Mouse (Mus musculus): ENCODE measurements around the gene Hoxc8.
A peak's percentile ranks its signal among the peaks of the same experiment; 100 is the strongest.

Hoxc8 gene

DNA sequence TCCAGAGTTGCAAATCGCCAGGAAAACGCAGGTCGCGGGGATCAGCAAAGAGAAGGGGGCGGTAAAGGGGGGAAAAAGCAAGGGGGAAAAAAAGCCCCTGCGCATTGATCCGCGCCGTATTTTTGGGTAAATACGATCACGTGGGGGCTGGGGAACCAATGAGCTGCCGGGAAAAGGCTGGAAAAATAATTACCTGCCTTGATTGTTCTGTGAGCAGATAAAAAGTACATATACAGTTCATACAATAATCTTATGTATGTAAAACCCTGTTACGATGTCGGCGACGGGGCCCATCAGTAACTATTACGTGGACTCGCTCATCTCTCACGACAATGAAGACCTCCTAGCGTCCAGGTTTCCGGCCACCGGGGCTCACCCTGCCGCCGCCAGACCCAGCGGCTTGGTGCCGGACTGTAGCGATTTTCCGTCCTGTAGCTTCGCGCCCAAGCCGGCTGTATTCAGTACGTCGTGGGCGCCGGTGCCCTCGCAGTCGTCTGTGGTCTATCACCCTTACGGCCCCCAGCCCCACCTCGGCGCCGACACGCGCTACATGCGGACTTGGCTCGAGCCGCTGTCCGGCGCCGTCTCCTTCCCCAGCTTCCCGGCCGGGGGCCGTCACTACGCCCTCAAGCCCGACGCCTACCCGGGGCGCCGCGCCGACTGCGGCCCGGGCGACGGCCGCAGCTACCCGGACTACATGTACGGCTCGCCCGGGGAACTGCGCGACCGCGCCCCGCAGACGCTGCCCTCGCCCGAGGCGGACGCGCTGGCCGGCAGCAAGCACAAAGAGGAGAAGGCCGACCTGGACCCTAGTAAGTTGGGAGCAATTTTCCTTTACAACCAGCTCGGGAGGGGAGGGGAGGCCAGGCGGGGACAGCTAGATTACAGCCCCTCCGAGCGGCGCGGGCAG, 8.8 kb upstream of the Hoxc8 start:
- no peak for DNase-seq (ENCODE audit: extremely low read depth, low read depth, low spot score)

DNA sequence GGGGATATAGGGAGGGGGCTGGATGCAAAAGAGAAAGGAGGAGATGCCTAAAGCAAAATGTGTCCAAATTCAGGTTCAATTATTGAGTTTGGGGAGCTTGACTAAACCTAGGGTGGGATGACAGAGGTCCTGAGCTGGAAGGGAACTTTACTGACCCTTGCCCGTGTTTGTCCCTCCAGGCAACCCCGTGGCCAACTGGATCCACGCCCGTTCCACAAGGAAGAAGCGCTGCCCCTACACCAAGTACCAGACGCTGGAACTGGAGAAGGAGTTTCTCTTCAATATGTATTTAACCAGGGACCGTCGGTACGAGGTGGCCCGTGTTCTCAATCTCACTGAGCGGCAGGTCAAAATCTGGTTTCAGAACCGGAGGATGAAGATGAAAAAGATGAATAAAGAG, 6.7 kb upstream of the Hoxc8 start:
- no peak for DNase-seq (ENCODE audit: extremely low read depth, low read depth, low spot score)

DNA sequence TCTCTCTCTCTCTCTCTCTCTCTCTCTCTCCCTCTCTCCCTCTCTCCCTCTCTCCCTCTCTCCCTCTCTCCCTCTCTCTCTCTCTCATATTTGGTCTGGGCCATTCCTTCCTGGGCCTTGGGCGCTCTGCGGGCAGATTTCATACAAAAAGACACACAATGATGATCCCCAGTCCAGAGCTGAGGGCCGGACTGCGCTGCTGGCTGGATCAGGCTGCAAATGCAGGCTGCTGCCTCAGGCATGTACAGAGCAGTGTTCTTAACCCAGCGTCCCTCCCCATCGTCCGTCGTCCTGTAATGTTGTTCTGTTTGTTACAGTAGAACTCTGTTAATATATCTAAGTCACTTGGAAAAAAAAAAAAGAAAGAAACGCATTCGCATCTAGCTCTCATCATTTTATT, 5.9 kb upstream of the Hoxc8 start:
- DNase-seq (ENCODE audit: extremely low read depth, low read depth, low spot score) = no peak

DNA sequence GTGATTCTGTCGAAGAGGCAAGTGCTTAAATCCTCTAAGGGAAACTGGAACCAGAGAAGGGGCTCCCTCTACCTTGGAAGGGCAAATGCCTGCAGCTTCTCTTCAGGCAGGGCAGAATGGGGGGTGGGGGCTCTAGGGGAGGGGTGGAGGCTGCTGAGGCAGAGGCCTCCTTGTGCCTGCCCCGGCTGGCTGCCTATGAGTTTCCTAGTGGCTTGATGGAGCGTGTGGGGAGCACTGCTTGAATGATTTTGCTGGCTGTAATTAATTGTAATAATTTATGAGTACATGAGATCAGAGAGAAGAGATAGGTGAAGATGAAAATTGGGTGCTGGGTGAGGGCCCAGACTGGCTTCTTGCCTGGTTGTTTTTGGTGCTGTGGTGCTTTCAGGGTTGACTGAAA, 5.5 kb upstream of the Hoxc8 start:
- DNase-seq (ENCODE audit: extremely low read depth, low read depth, low spot score) = no peak

DNA sequence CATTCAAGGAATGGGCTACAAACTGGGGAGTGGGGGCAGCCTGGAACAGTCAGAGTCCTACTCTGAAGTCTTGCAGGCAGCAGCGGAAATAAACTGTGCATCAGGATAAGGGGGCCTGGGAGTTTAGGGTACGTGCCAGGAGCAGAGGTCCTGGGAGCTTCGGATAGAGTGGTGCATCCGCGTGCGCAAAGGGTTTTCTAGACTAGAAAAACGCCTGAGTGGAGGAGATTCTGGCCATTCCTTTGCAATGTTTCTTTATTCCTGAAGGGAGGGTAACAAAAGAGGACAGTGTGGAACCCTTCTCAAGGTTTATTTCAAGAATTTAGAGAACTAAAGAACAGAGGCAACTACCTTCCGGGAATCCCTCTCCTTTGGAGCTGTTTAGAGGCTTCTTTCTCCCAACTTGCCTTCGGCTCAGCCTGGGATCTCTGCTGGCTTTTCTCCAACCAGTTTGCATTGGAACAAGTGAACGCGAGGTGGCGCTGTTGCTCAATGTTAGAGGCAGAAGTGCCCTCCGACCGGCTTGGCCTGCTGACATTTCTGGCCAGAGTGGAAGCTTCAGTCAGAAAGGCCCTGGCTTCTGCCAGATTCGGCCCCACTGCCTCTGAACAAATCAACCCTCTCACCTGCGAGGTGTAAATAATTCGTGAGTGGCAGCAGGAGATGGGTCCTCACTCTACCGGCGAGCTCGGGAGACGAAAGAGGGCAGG, 3.1 kb upstream of the Hoxc8 start:
- DNase-seq (ENCODE audit: extremely low read depth, low read depth, low spot score) = peak; percentile 2

DNA sequence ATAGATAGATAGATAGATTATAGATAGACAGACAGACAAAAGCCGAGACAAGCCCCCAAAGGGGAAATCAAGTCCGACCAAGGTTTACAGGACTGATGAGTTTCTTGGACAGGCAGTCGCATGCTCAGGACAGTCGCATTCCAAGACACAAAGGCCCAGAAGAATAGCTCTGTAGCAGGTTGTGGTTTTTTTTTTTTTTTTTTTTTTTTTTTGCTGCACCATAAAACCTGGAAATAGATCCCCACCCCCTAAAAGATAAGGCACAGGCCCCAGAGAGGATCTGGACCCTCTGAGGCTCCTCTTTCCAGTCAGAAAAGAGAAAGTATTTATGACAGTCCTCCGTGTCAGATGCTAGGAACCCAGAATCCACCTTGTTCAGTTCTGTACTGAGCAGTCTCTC, 2.3 kb upstream of the Hoxc8 start:
- no peak for DNase-seq (ENCODE audit: extremely low read depth, low read depth, low spot score)

DNA sequence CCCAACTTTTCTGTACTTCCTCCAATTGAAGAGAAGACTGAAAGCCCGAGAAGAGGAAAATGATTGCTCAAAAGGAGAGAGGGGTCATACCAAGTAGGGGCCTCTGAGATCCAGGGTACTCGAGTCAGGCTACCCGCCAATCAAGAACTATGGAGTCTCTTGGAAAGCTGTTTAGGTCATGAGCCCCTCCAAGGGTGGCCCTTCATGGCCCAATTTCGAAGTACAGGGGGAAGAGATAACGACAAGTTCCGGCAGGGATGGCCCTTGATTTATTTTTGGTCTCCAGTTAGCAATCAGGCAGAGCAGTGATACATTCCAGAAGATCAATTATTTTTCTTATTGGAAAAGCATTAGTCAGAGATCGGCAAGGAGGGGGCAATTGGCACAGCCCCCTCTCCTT, 1.4 kb downstream of the Hoxc8 start:
- no peak for DNase-seq (ENCODE audit: extremely low read depth, low read depth, low spot score)

DNA sequence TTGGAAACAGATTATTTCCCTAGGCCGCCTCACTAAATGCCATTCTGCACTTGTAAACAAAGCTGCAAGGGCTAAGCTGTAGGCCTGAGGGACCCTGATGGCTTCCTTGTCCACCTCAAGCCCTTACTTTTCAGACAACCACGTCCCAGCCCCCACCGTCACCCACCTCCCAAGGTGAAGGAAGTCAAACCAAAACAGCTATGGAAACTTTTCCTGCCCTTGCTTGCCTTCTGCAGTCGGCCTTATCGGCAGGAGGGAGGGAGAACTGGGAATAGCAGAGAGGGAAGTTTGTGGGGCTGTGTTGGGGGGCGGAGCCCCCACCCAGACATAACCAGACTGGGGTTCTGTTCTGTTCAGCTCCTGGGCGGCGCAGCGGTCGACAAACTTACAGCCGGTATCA, 1.8 kb downstream of the Hoxc8 start:
- DNase-seq (ENCODE audit: extremely low read depth, low read depth, low spot score) = no peak

DNA sequence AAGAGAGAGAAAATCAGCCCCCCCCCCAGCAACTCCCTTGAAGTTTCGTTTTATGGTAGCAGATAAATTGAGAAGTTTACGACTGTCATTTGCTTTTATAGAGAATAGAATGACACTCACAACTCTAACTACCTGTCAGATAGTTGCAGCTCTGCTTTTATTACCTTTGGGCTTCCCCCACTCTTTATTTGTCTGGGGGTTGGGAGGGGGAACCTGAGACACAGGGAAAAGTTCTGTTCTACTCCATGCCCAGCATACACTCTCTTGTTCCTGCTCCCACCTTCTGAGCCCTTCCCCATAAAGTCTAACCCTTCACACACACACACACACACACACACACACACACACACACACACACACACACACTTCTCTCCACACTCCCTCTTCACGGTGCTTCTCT, 2.5 kb downstream of the Hoxc8 start:
- no peak for DNase-seq (ENCODE audit: extremely low read depth, low read depth, low spot score)

DNA sequence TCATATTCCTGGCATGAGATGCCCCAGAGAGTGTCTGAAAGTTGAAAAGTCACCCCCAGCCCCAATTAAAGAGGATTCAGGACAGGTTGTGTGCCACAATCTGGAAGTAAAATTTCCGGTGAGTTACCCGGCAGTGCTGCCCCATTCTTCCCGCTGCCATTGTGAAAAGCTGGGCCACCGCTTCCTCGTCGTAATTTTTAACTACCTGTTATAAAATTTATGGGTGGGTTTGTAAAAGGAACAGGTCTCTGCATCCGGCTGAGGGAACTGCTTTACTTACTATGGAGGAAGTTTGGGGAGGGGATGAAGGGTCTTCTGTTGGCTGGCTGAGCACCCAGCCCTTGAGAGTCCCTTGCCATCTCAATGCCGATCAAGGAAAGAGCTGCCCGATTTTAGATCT, 6.1 kb downstream of the Hoxc8 start:
- no peak for DNase-seq (ENCODE audit: extremely low read depth, low read depth, low spot score)

DNA sequence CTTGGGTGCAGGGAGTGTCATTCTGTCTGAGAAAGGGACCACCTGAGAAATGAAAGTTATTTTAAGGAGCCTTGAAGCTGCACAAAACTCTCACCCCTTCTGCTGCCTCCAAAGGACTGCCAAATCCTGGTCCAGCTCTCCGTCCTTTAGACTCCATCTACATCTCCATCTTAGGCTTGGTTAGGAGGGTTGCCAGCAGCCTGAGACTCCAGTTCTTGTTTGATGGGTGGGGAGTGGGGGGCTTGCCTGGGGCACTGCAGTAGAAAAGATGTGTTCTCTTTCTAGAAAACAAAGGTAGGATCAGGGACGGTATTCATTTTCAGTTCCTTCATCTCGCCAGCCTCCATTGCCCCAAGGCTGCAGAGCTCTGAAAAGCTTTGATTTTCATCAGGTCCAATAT, 7.0 kb downstream of the Hoxc8 start:
- no peak for DNase-seq (ENCODE audit: extremely low read depth, low read depth, low spot score)

DNA sequence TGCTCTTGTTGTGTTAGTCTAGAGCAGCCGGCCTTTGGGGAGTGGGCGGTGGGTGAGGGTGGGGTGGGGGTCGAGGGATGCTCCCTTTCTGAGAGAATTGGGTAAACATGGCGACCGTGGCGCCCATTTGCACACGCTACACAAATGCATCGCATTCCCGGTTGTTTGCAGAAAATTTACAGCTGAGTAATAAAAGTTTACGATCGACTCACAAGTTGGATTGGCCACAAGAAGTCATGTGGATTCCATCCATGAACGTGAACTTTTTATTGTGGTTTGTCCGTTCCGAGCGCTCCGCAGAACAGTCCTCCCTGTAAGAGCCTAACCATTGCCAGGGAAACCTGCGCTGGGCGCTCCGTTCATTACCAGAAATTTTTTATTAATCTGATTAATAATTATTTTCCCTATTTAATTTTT, 7.5 kb downstream of the Hoxc8 start, which contains the start of gene Hoxc6:
Gene Hoxc6 (plus strand): TSS at position 319 of the 417 bp plus-strand sequence.
- no peak for DNase-seq (ENCODE audit: extremely low read depth, low read depth, low spot score)

DNA sequence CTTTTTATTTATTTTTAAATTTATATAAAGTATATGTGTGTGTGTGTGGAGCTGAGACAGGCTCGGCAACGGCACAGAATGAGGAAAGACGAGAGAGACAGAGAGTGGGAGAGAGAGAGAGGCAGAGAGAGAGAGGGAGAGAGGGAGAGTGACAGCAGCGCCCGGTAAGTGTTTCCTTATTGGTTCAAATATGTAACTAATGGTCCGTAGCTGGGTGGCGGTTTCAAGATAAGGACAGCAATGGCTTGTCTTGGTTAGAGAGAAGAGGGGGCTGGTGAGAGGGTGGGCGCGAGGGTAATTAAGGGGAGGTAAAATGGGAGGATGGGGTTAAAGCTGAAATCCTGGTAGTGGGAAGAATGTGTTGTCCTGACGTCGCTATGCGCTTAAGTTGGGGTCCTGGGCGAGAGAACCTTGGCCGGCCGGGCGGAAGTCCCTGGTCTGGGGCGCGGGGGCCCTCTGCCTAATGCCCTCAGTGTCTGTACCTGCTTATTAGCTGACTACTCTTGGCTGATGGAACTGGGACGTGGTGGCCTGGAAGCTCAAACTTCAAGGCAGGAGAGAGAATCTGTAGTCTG, 8.3 kb downstream of the Hoxc8 start:
- DNase-seq (ENCODE audit: extremely low read depth, low read depth, low spot score) = no peak

DNA sequence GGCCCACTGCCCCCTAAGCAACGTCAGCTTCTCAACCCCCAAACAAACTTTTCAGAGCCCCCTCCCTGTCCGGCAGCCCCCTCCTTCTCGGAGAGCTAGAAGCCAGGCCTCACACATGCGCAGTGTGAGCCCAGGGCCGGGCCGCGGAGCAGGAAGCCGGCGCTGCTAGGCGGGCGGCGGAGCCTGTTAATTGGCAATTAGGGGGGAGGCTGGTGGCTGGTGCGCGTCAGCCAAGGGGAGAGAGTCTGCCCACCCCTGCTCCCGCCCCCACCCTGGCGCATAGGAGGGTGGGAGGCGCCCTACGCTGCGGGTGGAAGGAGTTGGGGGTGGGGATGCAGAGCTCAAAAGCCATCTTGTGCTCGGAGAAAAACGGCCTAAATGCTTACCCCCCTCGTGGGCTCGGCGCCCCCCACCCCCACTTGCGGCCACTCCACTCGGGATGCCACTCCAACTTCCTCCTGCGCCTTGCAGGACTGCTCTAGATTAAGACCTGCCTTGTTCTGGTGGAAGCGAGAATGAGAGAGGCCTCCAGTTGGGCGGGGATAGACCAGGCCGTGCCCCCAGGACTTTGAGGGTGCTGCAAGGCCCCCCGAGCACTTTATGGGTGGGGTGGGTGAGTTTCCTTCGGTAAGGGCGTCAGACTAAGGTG, 8.9 kb downstream of the Hoxc8 start:
- no peak for DNase-seq (ENCODE audit: extremely low read depth, low read depth, low spot score)

DNA sequence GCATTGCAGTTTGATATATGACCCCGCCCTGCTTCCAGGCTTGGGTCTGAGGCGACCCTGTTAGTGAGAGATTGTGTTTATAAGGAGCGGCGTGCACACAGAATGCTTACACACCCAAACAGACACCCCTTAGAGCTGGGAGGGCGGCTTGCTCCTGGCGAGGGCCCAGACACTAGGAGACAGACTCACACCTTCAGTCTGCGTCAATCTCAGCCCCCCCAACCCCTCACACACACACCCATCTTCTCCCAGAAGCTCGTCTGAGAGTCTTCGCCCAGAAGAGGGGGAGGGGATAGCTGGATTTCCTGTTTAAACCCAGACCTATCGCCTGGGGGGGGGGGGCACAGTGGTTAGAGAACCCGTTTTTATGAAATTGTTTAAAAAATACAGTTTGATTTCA, 9.5 kb downstream of the Hoxc8 start:
- DNase-seq (ENCODE audit: extremely low read depth, low read depth, low spot score) = no peak

DNA sequence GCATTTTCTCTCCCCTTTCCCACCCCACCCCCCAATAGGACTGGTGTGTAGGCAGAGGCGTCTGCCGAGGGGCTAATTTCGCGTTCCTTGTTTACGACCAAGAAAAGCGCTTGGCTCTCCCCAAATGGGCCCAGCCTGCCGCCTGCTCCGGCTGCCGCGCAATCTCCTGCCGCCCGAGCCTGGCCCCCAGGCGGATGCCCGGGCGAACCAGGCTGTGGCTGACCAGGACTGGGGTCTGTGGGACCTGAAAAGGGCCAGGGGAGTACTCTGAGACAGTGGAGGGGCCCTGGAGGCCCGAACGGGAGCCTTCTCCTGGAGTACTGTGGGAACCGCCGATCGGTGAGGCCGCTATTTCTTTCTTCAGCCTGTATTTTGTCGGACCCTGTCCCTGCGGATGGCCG, 10.1 kb downstream of the Hoxc8 start:
- no peak for DNase-seq (ENCODE audit: extremely low read depth, low read depth, low spot score)

DNA sequence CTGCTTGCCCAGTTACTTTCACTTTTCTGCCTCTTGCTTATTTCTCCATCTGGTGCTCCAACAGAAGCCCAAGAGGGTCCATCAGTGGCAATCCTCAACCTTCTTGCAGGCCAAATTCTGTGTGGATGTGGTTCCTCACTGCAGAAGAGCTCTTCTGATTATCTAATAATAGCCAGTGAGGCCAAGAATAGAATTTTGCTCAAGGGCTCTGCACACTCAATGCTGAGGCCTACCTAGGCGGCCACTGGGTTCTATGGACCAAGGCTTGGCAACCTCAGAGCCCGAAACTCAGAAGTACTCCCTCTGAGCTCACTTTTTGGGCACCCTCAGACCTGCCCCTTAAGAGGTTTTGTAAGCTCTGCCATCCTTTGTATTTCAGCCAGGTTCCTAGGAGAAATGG, 11.0 kb downstream of the Hoxc8 start:
- DNase-seq (ENCODE audit: extremely low read depth, low read depth, low spot score) = no peak

DNA sequence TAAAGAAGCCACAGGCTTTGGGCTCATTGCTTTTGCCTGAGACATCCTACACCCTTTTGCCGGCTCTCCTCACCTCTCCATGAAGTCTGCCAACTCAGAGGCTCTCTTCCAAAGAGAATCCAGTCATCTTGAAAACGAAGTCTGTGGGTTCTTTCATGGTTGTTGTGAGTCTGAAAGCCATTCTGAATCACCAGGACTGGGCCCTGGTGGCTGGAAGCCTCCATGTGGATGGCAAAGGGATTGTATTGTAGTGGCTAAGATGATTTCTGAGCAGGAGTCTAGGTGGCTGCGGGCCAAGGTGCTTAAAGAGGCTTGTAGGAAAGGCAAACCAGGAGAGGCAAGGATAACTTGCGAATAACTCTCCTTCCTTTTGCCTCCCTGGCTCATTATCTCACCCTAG, 11.7 kb downstream of the Hoxc8 start:
- no peak for DNase-seq (ENCODE audit: extremely low read depth, low read depth, low spot score)

DNA sequence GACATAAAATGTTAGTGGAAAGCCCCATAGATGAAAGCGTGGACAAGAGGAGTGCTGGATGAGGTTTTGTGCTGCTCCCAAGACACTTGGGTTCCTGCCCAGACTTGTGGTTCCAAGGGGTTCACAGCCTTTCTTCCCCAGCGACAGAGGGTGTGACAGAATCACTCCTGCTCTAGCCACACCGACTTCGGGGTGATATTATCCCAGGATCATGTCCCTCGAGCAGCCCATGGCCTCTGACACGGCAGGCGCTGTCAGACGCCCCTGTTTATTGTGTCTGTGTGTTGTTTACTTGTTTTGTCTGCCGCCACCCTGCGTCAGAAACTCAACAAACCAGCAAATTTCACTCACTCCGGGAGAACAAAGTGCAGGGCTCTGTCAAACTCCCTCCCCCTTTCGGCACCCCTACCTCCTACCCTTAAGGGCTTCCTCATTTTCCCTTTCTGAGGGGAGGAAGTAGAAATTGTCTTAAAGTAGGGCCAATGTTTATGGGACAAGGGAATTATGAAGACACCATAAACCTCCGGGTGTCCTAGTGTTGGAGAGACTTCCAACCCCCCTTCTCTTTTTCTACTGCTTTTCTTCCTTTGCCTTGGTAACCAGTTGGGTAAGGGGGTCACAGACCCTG, 12.5 kb downstream of the Hoxc8 start:
- DNase-seq (ENCODE audit: extremely low read depth, low read depth, low spot score) = no peak

DNA sequence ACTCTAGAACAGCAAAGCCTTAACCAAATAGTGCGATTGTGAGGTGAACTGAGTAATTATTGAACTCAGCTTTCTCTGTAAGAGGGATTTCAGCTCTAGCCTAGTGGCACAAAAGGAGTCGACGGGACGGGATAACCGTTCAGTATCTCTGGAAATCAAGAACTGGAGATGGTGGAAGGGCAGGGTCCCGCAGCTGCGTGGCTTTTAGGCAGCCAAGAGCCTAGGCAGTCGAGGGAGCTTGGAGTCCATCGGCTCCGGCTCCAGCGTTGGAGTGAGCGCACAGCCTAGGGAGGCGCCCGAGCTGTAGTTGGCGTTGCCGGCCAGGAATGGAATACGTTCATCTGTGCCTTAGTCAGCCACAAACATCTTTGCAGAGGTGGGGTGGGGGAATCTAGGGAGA, 14.9 kb downstream of the Hoxc8 start:
- no peak for DNase-seq (ENCODE audit: extremely low read depth, low read depth, low spot score)

DNA sequence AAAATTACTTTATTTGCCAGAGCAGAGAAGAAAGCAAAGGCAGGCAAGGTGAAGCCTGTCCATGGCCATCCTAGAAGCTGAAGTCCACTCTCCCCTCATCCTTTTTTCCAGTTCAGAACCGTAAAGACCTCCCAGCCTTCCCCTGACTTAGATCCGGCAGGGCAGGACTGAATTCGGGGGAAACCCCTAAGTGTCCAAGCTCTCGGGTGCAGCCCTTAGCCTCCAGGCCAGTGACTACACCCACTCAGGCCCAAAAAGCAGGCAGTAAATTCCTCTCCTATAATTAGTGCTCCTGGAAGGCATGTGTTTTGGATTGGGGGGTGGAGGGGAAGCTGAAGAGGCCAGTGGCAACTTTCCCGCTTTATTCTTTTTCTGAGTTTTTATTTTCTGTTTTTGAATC, 15.4 kb downstream of the Hoxc8 start:
- DNase-seq (ENCODE audit: extremely low read depth, low read depth, low spot score) = no peak

Measured in fat pad, adult 2 months (tissue).